Mouse (Mus musculus): Measurements from ENCODE around the gene Gm10715.
"Not testable (repeated sequence)": the region's sequence is repeated elsewhere in the genome, so short reads cannot be mapped to it uniquely, and the experiment has no call there.

- not testable (repeated sequence) for TF ChIP-seq CTCF (conservative IDR thresholded peaks at IDR 0.05; ENCODE audit: insufficient read depth, insufficient read length, low read depth, low read length); POLR2A (IDR thresholded peaks at IDR 0.05; ENCODE audit: low read depth, low read length)
Measured at GRCm38 (mm10) chr9:3023985-3024648, 12.6 kb upstream of the Gm10715 start.
